Mouse (Mus musculus) skeletal muscle tissue, adult 2 months (tissue): ENCODE results near the gene Reg1.
"Not testable (repeated sequence)": the region's sequence is repeated elsewhere in the genome, so short reads cannot be mapped to it uniquely, and the experiment has no call there.

Experiments
- DNase-seq: peaks from one replicate; pipeline ENCODE4 v3.0.0-alpha.2; 2012; ENCODE audit warnings: low read depth, low spot score

The Reg1 gene

GRCm38 (mm10) chr6:78422411-78422810, at the start of gene Reg1:
Gene Reg1, plus strand, starts transcription at chr6:78422711.
- DNase-seq, result not testable (repeated sequence)

DNA sequence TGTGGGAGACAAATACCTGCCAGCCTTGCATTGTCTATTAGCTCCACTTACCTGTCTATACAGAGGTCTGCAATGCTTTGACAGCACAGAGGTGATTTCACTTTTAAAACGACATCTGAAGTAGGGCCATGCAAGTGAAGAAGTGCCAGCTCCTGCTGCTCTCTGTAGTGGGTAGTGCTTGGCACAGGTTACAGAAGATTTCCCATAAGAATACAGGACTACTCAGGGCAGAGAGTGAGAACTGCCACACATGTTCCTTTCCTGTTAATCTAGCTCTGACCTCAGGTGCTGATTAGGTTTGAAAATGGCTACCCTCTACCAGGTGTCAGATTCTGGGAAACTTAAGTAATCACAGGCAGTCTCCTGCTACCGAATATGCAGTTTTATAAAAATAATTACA, 43.7 kb upstream of the Reg1 start, which contains the start of gene Reg3d:
Gene Reg3d, minus strand, starts transcription at position 101 of the 400 bp plus-strand sequence.
- no peak for DNase-seq

GRCm38 (mm10) chr6:78380409-78380808, 42.1 kb upstream of the Reg1 start, which contains the start of gene Reg3a:
Gene Reg3a, plus strand, starts transcription at chr6:78380709.
- DNase-seq, result no peak

GRCm38 (mm10) chr6:78385609-78386008, 36.9 kb upstream of the Reg1 start:
- no peak for DNase-seq

DNA sequence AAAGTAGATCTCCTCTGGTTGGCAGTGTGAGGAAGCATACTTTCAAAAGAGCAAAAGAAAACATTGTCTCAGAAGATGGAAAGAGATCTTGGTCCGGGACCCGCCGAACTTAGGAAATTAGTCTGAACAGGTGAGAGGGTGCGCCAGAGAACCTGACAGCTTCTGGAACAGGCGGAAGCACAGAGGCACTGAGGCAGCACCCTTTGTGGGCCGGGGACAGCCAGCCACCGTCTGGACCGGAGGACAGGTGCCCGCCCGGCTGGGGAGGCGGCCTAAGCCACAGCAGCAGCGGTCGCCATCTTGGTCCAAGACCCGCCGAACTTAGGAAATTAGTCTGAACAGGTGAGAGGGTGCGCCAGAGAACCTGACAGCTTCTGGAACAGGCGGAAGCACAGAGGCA, 27.2 kb upstream of the Reg1 start, which contains the start of gene Reg2:
Gene Reg2, plus strand, starts transcription at position 301 of the 400 bp plus-strand sequence.
- DNase-seq, result not testable (repeated sequence)

GRCm38 (mm10) chr6:78425497-78425896, 3.0 kb downstream of the Reg1 start:
- no peak for DNase-seq

DNA sequence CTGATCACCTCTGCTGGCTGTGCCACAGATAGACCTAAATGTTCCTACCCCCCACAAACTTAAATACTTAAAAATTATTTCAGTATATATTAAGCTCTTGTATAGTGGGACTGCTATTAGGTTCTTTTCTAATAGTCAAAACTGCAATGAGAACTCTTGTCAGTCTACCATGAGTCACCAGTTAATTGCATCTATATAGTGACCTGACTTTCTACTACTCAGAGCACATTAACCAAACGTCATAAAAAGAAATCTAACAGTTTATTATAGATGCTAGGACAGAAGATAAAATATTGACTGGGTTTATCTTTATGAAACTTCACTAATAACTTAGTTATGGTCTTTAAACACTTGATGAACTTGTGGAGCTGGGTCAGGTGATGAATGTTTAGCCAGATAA, 24.7 kb downstream of the Reg1 start:
- no peak for DNase-seq

DNA sequence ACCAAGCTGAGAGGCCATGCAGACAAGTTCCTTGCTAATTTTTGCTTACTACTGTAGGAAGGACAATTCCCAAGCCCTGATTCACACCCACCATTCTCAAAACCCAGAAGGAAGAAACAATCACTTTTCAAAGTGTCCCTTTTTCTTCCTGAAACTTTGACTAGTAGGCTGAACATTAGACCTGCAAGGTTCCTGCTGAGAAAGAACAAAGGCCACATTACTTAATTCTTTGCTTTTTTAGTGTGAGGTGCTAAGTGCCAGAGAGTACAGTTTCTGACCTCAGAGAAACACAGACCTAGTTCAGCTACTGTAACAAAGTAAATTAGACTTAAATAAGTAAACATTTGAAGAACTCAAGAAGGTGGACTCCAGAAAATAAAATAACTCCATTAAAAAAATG, 25.9 kb downstream of the Reg1 start:
- no peak for DNase-seq

DNA sequence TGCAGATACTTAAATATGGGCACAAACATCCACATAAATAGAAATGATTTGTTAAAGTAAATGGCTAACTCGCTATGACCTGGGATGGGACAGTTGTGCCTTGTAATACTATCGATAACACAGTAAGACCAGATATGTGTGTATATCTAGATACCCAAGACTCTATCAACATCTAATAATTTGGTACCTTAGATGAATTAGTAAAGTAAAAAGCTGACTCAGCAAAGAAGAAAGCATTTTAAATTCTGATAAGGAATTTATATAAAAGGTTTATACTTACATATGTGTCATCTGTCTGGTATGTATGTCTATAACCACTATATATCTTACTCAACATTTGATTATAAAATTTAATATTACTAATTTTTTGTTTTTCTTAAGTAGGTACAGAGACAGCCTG, 30.3 kb downstream of the Reg1 start:
- DNase-seq, result no peak

GRCm38 (mm10) chr6:78460191-78460825, 37.8 kb downstream of the Reg1 start:
- no peak for DNase-seq

- no peak for DNase-seq
Measured at GRCm38 (mm10) chr6:78462360-78462759, 39.8 kb downstream of the Reg1 start.

GRCm38 (mm10) chr6:78463266-78463665, 40.8 kb downstream of the Reg1 start:
- DNase-seq, result no peak

DNA sequence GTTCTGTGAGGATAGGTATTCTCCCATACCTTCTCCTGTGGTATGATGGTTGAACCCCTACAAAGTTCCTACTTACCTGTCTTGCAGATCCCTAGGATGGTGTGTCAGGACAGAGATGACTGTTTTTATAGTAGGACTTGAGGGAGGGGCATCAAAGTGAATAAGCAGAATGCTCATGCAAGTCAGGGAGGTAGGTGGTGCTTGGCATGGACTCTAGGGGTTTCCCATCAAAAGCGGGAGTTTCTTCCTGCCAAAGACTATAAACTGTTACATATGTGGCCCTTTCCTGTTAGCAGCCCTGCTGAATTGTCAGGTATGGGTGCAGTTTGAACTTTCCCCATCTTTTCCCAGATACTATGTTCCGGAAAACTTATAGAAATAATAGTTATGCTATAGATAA, 46.3 kb downstream of the Reg1 start, which contains the start of gene Reg3g:
Gene Reg3g, minus strand, starts transcription at position 101 of the 400 bp plus-strand sequence.
- no peak for DNase-seq

DNA sequence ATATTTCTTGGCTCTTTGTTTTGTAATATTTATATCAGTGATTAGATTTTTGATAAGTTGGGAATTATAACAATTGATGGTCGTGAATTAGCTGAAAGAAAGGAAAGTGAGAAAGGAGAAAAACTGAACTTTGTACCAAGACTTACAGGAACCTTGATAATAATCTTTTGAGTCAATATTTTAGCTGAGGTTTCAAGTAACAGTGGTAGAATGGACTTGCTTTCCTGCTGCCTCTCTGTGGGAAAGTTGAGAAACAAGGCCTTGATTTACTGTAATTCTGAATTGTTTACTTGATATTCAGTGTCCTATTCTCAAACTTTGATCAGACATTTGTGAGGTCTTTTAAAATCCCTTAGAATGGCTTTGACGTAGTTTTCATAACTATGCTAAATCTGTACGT, 46.8 kb downstream of the Reg1 start:
- DNase-seq, result no peak
